Mouse (Mus musculus): ENCODE data around the gene Rnf144b. TPM values are rescaled to one million over a fixed set of nuclear protein-coding genes. Genes with fewer than 3 reads are reported as not detected.

The Rnf144b gene
- total RNA-seq, 2 experiments from 2014 or later: 10.7 to 12.5 TPM

DNA sequence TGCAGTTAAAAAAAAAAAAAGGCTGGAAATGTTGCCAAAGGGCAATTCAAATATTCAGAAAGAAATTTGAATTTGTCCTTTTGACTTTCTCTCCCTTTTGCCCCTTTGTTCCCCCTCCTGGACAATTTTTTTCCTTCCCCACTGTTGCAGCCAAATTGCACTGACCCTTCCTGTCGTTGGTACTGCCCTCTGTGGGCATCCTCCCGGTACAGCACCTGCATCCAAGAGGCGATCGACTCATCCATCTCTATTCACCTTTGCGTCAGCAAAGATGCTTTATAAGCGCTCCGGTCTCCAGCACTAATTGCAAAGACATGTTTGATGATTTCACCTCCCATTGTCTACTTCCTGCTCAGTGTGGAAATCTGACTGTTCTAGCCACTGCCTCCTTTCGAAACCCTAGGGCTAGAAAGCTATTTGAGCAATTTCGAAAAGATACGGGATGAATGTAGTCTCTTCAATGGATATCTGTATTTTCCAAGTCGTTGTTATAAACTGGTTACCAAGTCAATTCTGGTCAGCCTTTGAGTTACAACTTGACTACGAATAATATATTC lies 1.0 kb upstream of the Rnf144b start:
- DNase-seq (ENCODE audit: low spot score in 2 of 2): no peak

GRCm38 (mm10) chr13:47124449-47124848 lies 2.0 kb downstream of the Rnf144b start:
- DNase-seq (ENCODE audit: low spot score in 2 of 2): no peak

GRCm38 (mm10) chr13:47124986-47125385 lies 2.5 kb downstream of the Rnf144b start:
- DNase-seq (ENCODE audit: low spot score in 2 of 2): no peak

- no peak for DNase-seq (ENCODE audit: low spot score in 2 of 2)
These were observed 3.1 kb downstream of the Rnf144b start for GRCm38 (mm10) chr13:47125595-47125994.

DNA sequence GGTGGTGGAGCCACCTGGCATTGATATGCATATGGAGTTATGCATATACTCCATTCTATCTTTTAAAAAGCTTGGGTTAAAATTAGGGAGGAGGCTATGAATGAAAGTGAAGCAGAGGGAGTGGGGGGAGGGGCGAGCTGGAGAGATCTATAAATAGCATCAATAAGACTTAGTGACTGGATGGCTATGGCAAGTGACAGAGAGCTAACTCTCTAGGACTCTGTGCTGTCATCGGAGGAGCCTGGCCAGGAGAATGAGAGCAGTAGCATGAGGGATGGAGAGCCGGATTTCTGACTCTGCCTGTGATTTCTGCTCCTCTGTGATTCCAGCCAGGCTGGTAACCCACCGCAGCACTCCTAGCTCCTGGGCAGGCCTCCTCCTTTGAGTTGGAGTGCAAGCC lies 6.6 kb downstream of the Rnf144b start:
- no peak for DNase-seq (ENCODE audit: low spot score in 2 of 2)

DNA sequence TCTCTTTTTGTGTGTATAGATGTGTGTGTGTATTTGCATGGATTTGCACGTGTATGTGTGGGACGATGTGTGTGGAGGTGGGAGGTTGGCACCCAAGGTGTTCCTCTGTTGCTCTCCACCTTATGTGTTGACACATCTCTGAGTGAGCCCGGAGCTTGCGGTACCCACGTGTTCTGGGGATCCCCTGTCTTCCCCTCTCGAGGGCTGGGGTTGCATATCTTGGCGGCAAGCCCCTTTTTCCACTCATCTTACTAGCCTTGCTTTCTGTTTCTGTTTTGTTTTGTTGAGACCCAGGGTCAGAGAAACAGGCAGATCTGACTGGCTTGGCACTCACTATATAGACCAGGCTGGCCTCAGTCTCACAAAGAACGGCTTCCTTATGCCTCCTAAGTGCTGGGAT lies 10.6 kb downstream of the Rnf144b start:
- DNase-seq (ENCODE audit: low spot score in 2 of 2): no peak

- no peak for DNase-seq (ENCODE audit: low spot score in 2 of 2)
These were observed 12.4 kb downstream of the Rnf144b start for GRCm38 (mm10) chr13:47134836-47135235.

DNA sequence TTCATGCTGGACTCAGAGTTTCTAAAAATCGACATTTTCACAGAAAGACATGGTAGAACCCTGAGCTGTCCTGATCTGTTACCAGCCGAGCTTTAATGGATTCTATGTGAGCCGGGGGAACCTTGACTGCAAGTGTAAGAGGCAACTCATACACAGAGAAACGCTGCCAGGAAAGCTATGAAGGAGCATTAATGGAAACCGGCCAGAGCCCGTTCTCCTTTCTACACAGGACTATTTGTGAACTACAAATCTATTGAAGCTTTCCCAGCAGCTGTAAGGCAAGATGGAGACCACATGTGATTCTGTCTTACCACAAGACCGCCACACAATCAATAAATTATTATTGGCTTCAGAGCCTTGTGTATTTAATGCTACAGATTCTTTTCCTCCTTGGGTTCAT lies 13.3 kb downstream of the Rnf144b start:
- DNase-seq (ENCODE audit: low spot score in 2 of 2): no peak

GRCm38 (mm10) chr13:47142764-47143163 lies 20.3 kb downstream of the Rnf144b start:
- no peak for DNase-seq (ENCODE audit: low spot score in 2 of 2)

- DNase-seq (ENCODE audit: low spot score in 2 of 2): no peak
These were observed 23.5 kb downstream of the Rnf144b start for GRCm38 (mm10) chr13:47145939-47146338.

- no peak for DNase-seq (ENCODE audit: low spot score in 2 of 2)
These were observed 23.9 kb downstream of the Rnf144b start for GRCm38 (mm10) chr13:47146388-47146787.

GRCm38 (mm10) chr13:47148573-47148972 lies 26.1 kb downstream of the Rnf144b start:
- no peak for DNase-seq (ENCODE audit: low spot score in 2 of 2)

- no peak for DNase-seq (ENCODE audit: low spot score in 2 of 2)
These were observed 27.5 kb downstream of the Rnf144b start for GRCm38 (mm10) chr13:47149993-47150392.

- no peak for DNase-seq (ENCODE audit: low spot score in 2 of 2)
These were observed 28.6 kb downstream of the Rnf144b start for GRCm38 (mm10) chr13:47151060-47151459.

DNA sequence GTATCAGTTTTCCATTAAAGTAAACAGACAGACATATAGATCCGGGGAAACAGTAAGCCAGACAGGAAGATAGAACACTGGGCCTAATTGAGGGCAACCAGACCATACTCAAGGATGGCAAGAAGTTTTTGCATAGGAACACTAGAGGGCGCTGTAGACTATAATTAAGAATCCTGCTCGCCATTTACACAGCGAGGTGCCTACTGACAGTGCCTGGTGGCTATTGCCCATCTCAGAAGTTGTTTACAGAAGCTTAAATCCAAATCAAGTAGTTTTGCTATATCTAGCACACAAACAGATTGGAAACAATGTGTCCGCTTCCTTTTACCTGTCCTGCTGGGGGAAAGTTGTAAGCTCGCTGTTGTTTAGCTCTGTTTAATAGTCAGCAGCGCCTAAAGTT lies 29.9 kb downstream of the Rnf144b start:
- no peak for DNase-seq (ENCODE audit: low spot score in 2 of 2)

GRCm38 (mm10) chr13:47153206-47153605 lies 30.8 kb downstream of the Rnf144b start:
- no peak for DNase-seq (ENCODE audit: low spot score in 2 of 2)

GRCm38 (mm10) chr13:47154866-47155265 lies 32.4 kb downstream of the Rnf144b start:
- DNase-seq (ENCODE audit: low spot score in 2 of 2): no peak

GRCm38 (mm10) chr13:47156841-47157240 lies 34.4 kb downstream of the Rnf144b start:
- DNase-seq (ENCODE audit: low spot score in 2 of 2): no peak

DNA sequence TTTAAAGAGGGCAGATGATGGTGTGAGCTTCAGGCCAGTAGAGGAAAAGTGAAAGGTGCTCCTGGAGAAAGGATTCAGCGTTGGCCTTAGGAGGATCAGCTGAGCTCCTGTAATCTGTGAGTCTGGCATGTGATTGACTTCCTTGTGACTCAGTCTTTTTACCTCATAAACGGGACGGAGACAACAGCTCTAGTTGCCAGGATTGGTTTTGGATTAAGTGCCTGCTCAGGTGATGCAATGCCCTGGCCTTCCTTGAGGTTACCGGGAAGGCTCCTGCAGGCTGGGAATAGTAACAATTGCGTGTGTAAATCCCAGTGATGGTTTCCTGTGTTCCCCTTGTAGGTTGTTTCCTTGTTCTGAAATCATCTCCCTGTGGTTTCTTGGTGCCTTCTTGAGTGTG lies 39.5 kb downstream of the Rnf144b start:
- no peak for DNase-seq (ENCODE audit: low spot score in 2 of 2)

DNA sequence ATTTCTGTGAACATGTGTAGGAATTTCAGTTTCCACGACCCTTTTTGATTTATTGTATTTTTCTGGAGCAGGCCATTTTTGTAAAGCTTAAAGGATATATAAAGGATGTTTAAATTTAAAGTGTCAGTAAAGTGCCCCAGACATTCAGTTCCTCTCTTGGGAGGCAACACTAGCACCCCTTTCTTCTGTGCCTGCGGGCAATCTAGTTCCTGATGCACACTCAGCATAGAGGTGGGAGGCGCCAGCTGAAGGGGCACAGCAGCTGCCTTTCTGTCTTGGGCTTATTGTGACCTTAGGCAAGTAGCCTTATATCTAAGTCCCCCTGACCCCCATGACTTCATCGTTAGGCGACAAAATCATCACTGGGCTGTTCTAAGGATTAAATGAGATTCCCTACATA lies 42.3 kb downstream of the Rnf144b start:
- DNase-seq (ENCODE audit: low spot score in 2 of 2): no peak

DNA sequence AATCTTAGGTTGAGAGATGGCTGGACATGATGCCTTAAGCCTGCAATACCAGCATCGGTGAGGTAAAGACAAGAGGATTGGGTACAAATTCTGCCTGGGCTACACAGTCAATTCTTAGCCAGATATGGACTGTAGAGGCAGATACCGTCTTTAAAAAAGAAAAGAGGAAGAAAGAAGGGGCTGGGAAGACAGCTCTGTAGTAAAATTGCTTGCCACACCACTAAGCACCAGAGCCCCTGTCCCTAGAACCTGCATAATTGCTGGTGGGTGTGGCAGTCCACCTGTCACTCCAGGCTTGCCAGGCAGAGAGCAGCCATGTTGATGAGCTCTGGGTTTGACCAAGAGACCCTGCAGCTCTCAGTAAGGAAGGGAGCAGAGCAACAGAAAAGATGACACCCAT lies 42.8 kb downstream of the Rnf144b start:
- no peak for DNase-seq (ENCODE audit: low spot score in 2 of 2)

- no peak for DNase-seq (ENCODE audit: low spot score in 2 of 2)
These were observed 46.0 kb downstream of the Rnf144b start for GRCm38 (mm10) chr13:47168484-47168883.

DNA sequence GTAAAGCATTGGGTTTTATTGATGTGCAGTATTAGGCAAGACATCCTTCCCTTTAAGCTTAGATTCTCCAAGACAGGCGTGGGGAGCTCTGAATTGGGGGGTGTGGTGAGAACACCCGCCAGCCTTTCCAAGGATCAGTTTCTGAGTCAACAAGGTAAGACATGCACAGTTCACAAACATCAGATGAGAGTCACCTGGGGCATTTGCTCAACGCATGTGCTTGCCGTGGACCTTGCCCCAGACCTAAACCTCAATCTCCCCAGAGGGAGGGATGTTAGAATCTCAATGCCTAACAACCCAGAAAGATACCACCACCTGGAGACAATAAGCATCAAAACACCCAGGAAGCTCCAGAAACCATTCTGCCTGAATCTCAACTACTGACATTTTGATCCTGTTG lies 47.6 kb downstream of the Rnf144b start:
- no peak for DNase-seq (ENCODE audit: low spot score in 2 of 2)
